Mouse (Mus musculus) adrenal gland, adult 18-20 months (tissue): ENCODE measurements around the gene Peg12. TPM values are rescaled to one million over a fixed set of nuclear protein-coding genes. Genes with fewer than 3 reads are reported as not detected.
A peak's percentile ranks its signal among the peaks of the same experiment; 100 is the strongest.

ENCODE experiments used
- DNase-seq, 2 experiments: peaks; one replicate each; pipeline ENCODE4 v3.0.0; 2021 to 2022; ENCODE audit warnings: low spot score in 2 of 2
- long read RNA-seq, 2 experiments: library from polyadenylated mRNA; stranded (forward); transcript quantifications; one replicate each; pipeline ENCODE4 v2.0.0; 2021
- total RNA-seq, 2 experiments: library from RNA; stranded (reverse); gene quantifications; 1 replicate in 1 of 2; 2 replicates in 1 of 2; pipeline ENCODE4 v1.2.3; 2021

Peg12 gene
- 1 to 10 TPM in 1 of 2 experiments, under 1 TPM in 1; 0.64 to 1.1 TPM for total RNA-seq
- long read RNA-seq, experiment 1, result 0 reads
- long read RNA-seq, experiment 2, partial matches to known transcripts, result 0 of 1 reads
- long read RNA-seq, experiment 2, other reads (novel, unspliced or antisense), result 0 of 1 reads

DNA sequence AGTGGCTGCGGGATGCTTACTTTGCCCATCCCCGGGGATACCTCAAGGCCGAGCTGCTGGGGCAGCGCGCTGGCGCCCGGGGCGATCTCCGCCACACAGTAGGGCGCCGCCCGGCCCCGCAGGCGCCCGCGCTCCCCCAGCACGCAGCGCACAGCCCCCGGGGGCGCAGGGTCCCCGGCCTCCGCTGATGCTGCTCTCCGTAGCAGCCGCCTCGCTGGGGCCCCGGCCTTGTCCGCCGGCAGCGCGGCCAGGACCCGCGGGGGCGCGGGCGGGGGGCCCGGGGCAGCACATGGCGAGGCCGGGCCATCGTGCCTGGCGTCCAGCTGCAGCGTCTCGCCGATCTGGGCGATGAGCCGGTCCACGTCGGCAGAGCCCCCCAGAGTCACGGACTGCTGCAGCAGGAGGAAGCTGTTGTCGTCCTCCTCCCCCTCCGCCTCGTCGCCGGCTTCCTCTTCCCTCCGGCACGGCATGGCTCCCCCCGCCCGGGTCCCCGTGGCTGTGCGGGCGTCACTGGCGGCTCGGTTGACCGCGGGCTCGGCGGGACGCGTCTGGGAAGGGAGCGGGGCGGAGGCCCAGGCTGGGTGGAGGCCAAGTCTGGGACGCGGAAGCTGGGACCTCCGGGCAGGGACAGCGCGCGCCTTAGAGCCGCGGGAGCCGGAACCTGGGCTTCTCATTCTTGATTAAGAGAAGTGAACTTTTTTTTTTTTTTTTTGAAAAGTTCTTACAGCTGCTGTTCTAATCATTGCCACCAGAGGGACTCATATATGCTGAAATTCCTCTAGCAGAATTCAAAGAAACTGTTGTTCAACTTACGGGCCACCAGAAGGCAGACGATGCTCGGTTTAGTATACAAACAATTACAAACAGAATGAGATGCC lies at the start of gene Peg12:
TSS of gene Peg12 (minus strand) at position 633 of the 878 bp plus-strand sequence.
- DNase-seq, result peak; percentile 36 to 59

DNA sequence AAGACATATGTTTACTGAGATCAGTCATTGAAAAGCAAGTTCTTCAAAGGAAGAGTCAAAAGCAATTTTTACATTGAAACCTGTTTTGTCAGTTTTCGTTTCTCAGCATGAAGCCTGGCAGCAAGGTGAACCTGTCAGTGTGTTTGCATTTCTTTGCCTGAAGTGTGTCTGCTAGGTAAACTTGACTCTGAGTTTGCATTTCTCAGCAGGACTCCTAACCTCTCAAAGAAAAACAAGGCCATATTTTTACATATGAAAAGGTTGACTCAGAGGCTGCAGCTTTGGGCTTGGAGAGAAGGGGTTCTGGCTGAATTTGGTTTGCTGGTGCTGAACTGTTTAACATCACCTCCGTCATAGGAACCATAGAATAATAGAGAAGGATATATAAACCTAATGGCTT lies 21.8 kb upstream of the Peg12 start:
- DNase-seq, result no peak

DNA sequence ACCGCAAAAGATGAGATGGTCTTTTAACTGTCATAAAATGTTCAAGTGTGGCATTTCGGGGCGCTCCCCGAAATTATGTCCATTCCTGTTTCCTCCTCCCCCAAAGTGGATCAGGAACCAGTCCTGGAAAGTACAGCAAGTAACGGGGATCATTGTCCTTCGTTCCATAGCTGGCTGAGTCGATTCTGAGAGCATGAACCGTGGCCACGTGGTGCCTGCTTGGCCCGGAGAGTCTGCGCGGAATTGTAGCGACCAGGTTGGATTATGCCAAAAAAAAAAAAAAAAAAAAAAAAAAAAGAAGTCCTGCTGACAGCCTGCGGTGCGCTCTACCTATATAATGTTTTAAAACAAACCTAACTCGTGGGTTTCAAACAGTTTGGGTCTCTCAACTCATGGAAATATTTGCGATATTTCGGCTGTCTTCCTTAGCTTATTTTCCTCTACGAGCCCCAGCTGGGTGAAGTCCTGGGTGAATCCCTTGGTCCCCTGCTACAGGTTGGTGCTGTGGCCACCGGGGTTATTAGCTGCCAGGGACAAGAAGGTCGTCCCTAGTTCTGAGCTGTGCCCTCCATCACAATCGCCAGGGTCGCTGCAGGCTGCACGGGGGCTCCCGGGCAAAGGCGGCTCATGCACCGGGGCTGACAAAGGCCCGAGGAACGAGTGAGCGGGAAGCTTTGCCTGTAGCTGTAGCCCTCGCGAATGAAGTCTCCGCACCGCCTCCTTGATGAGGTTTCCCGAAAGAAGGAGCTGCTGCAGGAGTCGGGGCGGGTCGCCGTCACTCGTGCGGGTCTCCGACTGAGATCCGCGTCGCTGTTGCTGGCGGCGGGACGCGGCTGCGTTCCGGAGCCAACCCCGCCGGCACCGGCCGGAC lies 1.1 kb downstream of the Peg12 start:
- peak in 1 of 2 experiments; percentile 5 for DNase-seq

DNA sequence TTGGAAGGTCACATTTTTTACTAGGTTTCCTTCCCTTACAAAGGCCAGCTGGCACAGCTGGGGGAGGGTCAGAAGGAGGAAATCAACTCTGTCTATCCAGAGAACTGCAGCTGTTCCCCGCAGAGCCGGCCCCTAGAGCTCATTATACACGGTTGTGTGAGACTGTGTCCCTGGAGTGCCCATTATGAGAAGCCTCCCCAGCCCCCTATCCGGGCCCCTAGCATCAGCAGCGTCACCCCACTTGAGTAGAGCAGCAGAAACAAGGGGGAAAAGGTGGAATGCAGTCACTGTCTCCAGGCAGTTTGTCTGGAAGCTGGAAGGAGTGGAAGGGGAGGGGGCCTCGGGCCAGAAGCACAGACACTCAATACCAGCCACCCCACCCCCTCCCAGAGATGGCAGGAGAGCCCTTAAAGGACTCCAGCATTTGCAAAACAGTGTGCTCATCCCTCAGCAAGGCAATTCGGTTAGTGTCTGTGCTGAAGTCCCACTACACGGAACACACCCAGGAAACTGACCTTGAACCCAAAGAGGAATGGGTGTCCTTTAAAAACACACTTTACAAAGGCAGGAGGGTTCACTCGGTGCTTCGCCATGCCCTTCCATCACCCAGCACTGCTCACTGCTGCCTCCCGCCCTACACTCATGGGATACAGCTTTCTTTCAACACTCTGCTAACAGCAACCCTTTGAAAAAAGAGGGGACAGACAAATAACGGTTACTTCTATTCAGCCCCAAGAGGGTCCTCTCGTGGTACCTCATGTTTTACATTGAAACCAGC lies 1.9 kb downstream of the Peg12 start:
- no peak for DNase-seq

DNA sequence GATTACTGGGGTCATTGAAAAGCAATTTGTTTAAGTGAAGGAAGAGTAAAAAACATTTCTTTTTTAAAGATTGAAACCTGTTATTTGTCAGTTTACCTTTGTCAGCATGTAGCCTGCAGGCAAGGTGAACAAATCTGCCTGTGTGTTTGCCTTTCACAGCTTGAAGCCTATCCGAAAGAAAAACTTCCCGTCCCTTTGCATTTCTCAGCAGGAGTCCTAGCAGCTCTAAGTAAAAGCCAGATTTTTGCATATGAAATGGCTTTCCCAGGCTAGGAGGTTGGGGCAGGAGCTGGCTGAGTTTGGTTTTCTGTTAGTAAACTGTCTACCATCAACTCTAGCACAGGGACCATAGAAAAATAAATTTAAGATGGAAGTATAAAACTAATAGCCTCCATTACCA lies 12.0 kb downstream of the Peg12 start:
- DNase-seq, result no peak

DNA sequence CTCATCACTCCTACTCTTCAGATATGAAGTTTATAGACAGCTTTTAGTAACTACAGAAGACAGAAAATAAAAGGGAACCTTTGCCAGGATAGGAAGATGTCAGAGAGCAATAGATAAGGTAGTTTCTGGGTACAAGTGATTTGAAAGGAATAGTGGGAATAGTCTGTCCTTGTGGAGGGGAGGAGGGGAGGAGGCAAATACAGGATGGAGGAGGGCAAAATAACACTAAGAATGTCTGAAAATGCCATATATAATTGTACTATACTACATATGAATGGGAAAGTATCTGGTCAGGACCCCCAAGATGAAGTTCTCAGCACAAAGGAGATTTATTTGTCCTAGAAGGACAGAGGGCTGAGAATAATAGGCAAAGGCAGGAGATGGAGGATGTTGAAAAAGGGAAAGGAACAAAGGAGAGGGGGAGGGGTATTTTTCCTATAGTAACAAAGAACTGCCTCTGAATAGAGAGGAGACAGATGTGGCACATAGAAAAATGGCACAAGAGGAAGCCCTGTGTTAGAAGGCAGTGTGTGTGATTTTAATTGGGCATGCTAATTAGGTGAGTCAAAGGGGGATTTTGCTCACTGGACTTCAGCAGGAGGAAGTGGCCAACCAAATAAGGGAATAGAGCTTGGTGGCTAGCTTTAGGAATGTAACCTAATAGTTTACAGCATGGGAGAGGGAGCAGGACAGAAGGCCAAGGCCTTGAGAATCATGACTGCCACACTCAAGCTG lies 18.7 kb downstream of the Peg12 start:
- DNase-seq, result no peak

DNA sequence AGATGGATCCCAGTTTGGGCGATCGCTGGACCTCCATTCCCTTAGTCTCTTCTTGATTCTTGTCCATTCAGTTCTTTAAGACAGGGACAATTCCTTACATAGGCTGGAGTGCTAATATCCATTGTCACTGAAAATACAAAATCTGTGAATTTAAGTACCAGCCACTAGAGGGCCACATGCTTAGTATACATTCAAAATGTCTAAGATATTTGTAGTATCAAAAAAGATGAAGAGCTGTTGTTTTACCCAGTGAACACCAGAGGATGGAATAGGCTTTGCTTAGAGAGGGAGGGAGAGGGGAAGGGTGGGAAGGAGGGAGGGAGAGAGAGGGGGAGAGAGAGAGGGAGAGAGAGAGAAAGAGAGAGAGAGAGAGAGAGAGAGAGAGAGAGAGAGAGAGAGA lies 27.9 kb downstream of the Peg12 start:
- DNase-seq, result no peak

DNA sequence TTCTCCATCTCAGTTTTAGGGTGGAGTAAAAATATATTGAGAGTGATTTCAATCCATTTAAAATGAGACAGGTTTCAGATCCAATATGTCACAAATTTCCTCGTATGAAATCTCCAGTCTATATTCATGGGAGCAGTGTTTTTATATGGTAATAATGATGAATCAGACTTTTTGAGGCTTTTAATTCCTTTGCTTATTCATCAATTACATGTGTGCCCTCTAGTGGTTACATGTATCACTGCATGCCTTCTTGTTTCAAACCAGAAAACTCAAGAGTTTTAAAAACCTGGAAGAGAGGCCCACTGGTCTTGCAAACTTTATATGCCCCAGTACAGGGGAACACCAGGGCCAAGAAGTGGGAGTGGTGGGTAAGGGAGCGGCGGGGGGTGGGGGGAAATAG lies 31.1 kb downstream of the Peg12 start:
- DNase-seq, result no peak

DNA sequence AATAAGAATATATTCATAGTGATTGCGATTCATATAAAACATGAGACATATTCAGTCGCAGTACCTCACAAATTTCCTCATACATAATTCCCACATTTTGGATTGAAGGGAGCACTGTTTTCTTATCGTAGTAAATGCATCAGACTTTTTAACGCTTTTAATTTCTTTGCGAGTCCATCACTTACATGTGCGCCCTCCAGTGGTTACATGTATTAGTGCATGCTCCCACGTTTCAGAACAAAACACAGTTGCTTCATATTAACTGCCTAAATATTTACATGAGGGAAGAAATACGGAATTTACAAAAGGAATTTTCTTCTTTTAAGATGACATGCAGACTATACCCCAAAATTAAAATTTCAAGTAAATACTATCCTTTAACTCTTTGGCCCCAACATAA lies 36.0 kb downstream of the Peg12 start:
- DNase-seq, result peak; percentile 12 to 32

DNA sequence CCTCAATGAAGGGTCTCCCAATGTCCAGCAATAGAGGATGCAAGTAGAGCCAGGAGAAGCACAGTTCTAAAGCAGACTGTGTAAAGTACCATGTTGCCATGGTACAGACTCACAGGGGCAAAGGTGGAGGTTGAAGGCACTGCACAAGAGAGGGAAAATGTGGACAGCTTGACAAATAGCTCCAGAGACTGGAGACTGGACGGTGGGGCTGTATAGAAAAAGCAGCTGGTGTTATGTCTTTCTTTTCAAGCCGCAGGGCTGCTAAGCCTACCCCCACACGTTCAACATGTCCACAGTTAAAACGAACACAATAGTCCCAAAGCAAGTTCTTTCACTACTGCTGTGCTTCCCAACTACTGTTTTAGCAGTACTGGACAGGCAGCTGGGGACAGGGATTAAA lies 41.1 kb downstream of the Peg12 start:
- DNase-seq, result no peak

DNA sequence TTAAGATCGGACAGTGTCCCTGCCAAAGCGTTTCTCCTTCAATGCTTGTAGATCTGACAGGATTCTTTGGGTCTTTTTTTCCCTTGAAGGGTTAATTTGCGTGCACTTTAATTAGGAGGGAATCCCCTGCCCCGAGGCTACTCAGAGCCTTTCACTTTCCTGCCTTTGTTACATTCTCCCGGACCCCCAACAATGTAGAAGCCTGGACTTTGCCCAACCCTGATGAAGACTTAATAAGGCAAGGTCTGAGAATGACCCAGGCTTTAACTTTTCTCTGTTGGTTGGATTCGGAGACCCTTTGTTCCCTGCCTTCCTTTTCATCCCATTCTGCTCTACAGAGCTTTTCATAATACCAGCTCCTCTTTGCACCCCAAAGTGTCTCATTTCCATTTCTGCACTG lies 43.7 kb downstream of the Peg12 start:
- DNase-seq, result no peak

DNA sequence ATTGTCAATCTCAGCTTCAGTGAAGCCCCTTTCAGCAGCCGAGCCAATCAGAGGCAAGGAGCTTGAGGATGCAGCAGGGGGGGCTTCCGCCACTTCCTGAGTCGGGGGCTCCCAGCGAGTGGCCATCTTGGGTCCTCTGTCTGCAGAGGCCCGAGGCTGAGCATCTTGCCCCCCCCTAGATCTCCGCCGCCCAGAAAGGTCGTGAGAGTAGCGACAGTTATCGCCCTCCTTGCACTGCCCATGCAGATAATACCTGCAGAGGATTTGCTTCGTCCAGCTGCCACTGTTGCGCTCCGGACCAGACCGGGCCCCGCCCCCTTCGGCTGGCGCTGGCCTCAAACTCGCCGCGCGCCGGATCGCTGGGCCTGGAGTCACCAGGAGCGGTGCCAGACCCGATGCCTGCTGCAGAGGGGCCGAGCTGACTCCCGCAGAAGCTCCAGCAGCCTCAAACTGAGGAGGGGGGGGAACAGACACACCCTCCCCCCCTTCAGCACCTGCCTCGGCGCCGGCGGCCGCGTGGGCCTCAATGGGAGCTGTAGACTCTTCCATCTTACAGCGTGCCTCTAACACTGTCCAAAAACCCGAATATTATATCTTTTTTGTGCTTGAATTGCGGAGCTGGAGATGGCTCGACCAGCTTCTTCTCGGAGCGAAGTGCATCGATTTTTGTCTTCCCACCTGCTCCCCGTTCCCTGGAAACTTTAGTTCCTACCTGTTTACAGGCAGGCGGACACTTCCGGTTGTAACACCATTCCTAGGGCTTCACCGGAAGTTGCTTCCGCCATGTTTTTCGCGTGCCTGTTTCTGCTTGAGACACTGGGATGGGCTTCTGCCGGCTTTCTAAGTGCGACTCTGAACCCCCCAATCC lies 44.6 kb downstream of the Peg12 start, which contains the start of gene Mkrn3:
TSS of gene Mkrn3 (minus strand) at position 647 of the 868 bp plus-strand sequence.
- DNase-seq, result peak; percentile 63 to 66

DNA sequence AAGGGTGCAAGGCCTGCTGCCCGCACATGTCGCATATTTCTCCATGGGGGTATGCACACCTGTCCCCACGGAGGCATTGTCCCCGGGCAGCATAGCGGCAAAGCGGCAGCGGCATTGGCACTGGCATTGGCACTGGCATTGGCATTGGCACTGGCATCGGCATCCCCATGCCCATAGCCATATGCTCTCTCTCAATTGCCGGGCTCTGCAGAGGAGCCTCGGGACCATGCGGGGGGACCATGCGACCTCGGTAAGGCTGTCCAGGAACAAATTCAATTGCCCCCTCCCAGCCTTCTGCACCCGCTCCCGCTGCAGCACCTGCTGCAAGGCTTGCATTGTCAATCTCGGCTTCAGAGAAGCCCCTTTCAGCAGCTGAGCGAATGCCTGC lies 45.2 kb downstream of the Peg12 start:
- no peak for DNase-seq

DNA sequence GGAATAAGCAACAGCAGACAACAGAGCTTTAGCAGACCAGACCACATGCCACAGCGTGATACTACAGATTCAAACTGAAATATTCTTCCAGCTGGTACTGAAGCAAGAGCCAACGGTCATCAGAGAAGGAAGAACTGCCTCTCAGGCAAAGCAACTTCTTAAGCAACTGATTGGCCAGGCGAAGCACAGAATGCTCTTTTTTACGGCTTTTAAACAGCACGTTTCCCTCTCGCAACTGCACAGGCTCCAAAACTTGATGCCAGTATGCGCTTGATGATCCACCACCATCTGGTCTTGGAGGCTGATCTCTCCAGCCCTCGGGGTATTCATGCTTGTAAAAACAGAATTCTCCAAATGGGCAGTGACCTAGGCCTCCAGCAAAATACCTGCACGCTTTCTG lies 46.0 kb downstream of the Peg12 start:
- no peak for DNase-seq

DNA sequence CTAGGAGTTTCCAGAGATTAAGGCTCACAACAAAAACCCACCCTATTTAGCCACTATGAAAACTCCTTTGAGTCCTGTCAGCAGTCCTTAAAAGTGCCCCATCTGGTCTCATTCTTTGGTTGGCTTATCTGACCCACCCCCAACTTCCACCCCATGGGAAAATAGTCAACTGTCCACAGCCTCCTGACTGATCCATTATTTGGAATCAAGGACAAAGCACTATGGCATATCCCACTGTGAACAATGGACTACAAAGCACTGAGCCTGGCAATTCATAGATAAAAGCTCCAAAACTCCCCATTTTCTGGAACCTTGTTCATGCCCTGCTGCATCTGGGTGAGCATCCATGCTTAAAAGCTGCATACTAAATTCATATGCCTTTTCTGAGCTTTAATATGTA lies 48.1 kb downstream of the Peg12 start:
- no peak for DNase-seq

DNA sequence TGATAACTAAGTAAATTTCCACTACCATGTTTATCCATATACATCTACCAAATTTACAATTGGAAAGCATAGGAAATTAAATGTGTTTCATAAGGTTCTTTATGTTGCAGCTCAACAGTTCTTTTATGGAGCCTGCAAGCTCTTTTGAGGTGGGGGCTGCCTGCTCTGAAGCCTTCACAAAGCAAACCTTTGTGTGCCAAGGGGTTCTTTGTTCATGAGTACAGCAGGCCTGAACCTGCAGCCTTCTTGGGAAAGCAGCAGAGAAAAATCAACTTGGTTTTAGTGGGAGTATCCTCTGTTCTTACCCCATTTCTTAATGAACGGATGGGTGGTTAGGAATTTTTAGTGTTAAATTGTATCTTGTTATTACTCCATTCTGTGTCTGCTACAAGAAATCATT lies 49.1 kb downstream of the Peg12 start:
- no peak for DNase-seq
